Mouse (Mus musculus): ENCODE measurements around the gene Def8. TPM values are rescaled to one million over a fixed set of nuclear protein-coding genes. Genes with fewer than 3 reads are reported as not detected.

The Def8 gene
- total and polyA plus RNA-seq, 3 experiments = 48.1 to 63.4 (median 56.4) TPM

DNA sequence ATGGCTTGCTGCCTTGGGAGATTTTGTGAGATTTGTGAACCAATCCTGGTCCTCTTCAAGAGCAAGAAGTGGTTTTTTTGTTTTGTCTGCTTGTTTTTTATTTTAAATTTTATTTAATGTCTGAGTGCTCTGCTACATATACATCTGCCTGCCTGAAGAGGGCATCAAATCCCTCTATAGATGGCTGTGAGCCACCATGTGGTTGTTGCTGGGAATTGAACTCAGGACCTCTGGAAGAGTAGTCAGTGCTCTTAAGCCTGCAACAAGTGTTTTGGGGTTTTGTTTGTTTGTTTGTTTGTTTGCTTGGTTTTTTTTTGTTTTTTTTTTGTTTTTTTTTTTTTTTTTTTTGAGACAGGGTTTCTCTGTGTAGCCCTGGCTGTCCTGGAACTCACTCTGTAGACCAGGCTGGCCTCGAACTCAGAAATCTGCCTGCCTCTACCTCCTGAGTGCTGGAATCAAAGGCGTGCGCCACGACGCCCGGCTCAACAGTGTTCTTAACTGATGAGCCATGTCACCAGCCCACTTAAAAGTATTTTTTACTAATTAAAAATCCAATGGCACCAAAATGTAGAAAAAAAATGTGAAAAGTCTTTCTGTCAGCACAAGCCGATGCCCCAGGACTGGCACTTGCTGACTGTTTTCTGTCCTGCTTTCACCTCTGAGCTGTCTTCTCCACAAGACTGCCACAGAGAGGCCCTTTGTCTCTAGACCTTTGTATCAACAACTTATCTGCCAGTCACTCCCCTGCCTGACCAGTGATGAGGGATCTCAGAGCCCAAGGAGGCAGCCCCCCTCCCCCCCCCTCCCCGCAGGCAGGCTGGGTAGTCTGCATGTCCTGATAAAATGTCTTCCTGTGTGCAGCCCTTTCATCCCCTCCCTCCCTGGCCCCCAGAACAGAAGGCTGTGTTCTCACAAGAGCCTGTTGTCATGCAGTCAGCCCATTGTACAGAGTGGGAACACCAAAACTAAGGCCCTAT is 7.1 kb upstream of the Def8 start:
- Histone ChIP-seq H3K4me1 (ENCODE audit: control insufficient read depth, insufficient read depth, low read length) (no peaks in the 10 kb centered on the region; the same call in 1 of the 2 replicates), H3K36me3 (ENCODE audit: control insufficient read depth, insufficient read depth, low read length) (no peaks in the 10 kb centered on the region), H3K9ac (ENCODE audit: low read depth, low read length) (no peak overlapping the region), H3K27me3 (ENCODE audit: control insufficient read depth, insufficient read depth, low read length) (peaks cover 5% of the 10 kb centered on the region; the same call in 1 of the 2 replicates), H3K79me2 (replicated peaks; ENCODE audit: control insufficient read depth, insufficient read depth, low read length) (no peaks in the 10 kb centered on the region), H3K4me3 (no peak overlapping the region), H3K27ac (no peak overlapping the region)
- no peak for DNase-seq
- 50% methylated on average over 8 of the region's 8 CpGs for WGBS
- TF ChIP-seq POLR2A (IDR thresholded peaks at IDR 0.05; ENCODE audit: insufficient read depth, low read depth, low read length) (no peak), CTCF (IDR thresholded peaks at IDR 0.05) (peak; percentile 28; the same call in 1 of the 2 replicates)
- intact Hi-C loops (cut with DNase I) = no loop called here

DNA sequence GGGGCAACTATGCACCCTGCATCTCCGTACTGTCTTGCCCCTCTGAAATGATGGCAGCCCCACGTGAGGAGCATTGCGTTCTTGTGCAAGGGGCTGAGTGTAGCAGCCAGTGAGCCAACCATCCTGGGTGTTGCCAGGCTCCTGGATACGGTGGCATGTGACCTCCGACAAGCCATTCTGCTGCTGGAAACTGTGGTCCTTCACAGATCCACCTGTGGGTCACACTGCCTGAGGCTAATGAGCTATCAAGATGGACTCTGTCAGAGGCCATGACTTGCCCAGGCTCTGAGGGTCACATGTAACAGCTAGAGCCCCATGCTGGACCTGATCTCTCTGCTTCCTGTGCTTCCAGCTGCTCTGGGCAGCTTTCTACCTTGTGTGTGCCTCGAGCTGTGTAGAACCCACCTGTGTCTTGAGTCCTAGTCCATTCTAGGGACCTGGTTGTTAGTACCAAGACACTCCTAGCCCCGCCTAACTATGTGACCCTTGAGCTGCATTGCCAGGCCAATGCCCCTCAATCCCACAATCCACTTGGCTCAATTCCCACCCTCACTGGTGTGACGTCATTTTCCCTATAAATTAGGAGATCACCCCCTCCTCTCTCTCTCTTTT is 6.3 kb upstream of the Def8 start:
- Histone ChIP-seq H3K9ac (ENCODE audit: low read depth, low read length) (no peak overlapping the region), H3K27ac (no peak overlapping the region), H3K27me3 (ENCODE audit: control insufficient read depth, insufficient read depth, low read length) (peaks cover 2% of the 10 kb centered on the region; the same call in 1 of the 2 replicates), H3K4me1 (ENCODE audit: control insufficient read depth, insufficient read depth, low read length) (no peaks in the 10 kb centered on the region), H3K36me3 (ENCODE audit: control insufficient read depth, insufficient read depth, low read length) (no peaks in the 10 kb centered on the region), H3K4me3 (no peak overlapping the region), H3K79me2 (replicated peaks; ENCODE audit: control insufficient read depth, insufficient read depth, low read length) (no peaks in the 10 kb centered on the region)
- WGBS = 74% methylated on average over 8 of the region's 8 CpGs
- DNase-seq = no peak
- intact Hi-C loops (cut with DNase I) = no loop called here
- TF ChIP-seq POLR2A (IDR thresholded peaks at IDR 0.05; ENCODE audit: insufficient read depth, low read depth, low read length) (no peak), EP300 (IDR thresholded peaks at IDR 0.05; ENCODE audit: insufficient read depth, low read depth, low read length) (no peak), CTCF (IDR thresholded peaks at IDR 0.05) (no peak)

DNA sequence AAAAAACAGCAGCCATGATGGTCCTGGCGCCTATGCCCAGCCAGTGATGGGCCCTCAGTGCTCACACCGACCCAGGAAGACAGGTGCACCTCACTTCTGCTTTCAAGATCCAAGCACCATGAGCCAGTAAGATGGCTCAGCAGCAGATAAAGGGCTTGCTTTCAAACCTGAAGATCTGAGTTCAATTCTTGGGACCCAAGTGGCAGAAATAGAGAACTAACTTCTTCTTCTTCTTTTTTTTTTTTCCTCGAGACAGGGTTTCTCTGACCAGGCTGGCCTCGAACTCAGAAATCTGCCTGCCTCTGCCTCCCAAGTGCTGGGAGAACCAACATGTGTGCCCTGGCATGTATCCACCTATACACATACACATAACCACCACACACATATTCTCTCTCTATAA is 3.6 kb upstream of the Def8 start:
- H3K9ac ChIP-seq (ENCODE audit: low read depth, low read length) = no peak overlapping the region
- TF ChIP-seq POLR2A (IDR thresholded peaks at IDR 0.05; ENCODE audit: insufficient read depth, low read depth, low read length) (no peak), EP300 (IDR thresholded peaks at IDR 0.05; ENCODE audit: insufficient read depth, low read depth, low read length) (no peak), CTCF (IDR thresholded peaks at IDR 0.05) (no peak)
- H3K36me3 ChIP-seq (ENCODE audit: control insufficient read depth, insufficient read depth, low read length) = no peaks in the 10 kb centered on the region
- H3K4me3 ChIP-seq = no peak overlapping the region
- WGBS = 83% methylated on average over 4 of the region's 4 CpGs
- no peak for DNase-seq
- H3K27me3 ChIP-seq (ENCODE audit: control insufficient read depth, insufficient read depth, low read length) = peaks cover 2% of the 10 kb centered on the region; the same call in 1 of the 2 replicates
- intact Hi-C loops (cut with DNase I) = loop anchor here (5.0 kb wide), 1 partner anchor 102 kb away; the partner anchor contains the start of gene Fanca
- H3K79me2 ChIP-seq (replicated peaks; ENCODE audit: control insufficient read depth, insufficient read depth, low read length) = no peaks in the 10 kb centered on the region
- H3K27ac ChIP-seq = no peak overlapping the region
- H3K4me1 ChIP-seq (ENCODE audit: control insufficient read depth, insufficient read depth, low read length) = peaks cover 2% of the 10 kb centered on the region; the same call in 1 of the 2 replicates

DNA sequence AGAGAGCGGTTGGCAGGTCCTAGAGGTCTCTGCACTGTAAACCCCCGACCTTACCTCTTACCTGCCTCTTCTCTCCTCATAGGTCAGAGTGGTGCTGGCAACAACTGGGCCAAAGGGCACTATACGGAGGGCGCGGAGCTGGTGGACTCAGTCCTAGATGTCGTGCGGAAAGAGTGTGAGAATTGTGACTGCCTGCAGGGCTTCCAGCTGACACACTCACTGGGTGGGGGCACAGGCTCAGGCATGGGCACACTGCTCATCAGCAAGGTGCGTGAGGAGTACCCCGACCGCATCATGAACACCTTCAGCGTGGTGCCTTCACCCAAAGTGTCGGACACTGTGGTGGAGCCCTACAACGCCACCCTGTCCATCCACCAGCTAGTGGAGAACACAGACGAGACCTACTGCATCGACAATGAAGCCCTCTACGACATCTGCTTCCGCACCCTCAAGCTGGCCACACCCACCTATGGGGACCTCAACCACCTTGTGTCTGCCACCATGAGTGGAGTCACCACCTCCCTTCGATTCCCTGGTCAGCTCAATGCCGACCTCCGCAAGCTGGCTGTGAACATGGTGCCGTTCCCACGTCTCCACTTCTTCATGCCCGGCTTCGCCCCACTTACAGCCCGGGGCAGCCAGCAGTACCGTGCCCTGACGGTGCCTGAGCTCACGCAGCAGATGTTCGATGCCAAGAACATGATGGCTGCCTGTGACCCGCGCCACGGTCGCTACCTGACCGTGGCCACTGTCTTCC is 2.6 kb upstream of the Def8 start:
- no peaks in the 10 kb centered on the region for H3K36me3 ChIP-seq (ENCODE audit: control insufficient read depth, insufficient read depth, low read length)
- TF ChIP-seq EP300 (IDR thresholded peaks at IDR 0.05; ENCODE audit: insufficient read depth, low read depth, low read length) (no peak), CTCF (IDR thresholded peaks at IDR 0.05) (no peak), POLR2A (IDR thresholded peaks at IDR 0.05; ENCODE audit: insufficient read depth, low read depth, low read length) (no peak)
- H3K79me2 ChIP-seq (replicated peaks; ENCODE audit: control insufficient read depth, insufficient read depth, low read length) = no peaks in the 10 kb centered on the region
- intact Hi-C loops (cut with DNase I) = loop anchor here (5.0 kb wide), 1 partner anchor 103 kb away; the partner anchor contains the start of gene Fanca
- 91% methylated on average over 34 of the region's 34 CpGs for WGBS
- no peak overlapping the region for H3K4me3 ChIP-seq
- peaks cover 2% of the 10 kb centered on the region; the same call in 1 of the 2 replicates for H3K27me3 ChIP-seq (ENCODE audit: control insufficient read depth, insufficient read depth, low read length)
- peaks cover 2% of the 10 kb centered on the region; the same call in 1 of the 2 replicates for H3K4me1 ChIP-seq (ENCODE audit: control insufficient read depth, insufficient read depth, low read length)
- no peak for DNase-seq
- no peak overlapping the region for H3K9ac ChIP-seq (ENCODE audit: low read depth, low read length)
- no peak overlapping the region for H3K27ac ChIP-seq

DNA sequence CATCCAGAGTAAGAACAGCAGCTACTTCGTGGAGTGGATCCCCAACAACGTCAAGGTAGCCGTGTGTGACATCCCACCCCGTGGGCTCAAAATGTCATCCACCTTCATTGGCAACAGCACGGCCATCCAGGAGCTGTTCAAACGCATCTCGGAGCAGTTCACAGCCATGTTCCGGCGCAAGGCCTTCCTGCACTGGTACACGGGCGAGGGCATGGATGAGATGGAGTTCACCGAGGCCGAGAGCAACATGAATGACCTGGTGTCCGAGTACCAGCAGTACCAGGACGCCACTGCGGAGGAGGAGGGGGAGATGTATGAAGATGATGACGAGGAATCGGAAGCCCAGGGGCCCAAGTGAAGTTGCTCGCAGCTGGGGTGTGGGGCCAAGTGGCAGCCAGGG is 2.0 kb upstream of the Def8 start:
- TF ChIP-seq POLR2A (IDR thresholded peaks at IDR 0.05; ENCODE audit: insufficient read depth, low read depth, low read length) (no peak), CTCF (IDR thresholded peaks at IDR 0.05) (no peak), EP300 (IDR thresholded peaks at IDR 0.05; ENCODE audit: insufficient read depth, low read depth, low read length) (no peak)
- Histone ChIP-seq H3K4me3 (no peak overlapping the region), H3K27me3 (ENCODE audit: control insufficient read depth, insufficient read depth, low read length) (peaks cover 2% of the 10 kb centered on the region; the same call in 1 of the 2 replicates), H3K36me3 (ENCODE audit: control insufficient read depth, insufficient read depth, low read length) (no peaks in the 10 kb centered on the region), H3K9ac (ENCODE audit: low read depth, low read length) (no peak overlapping the region), H3K4me1 (ENCODE audit: control insufficient read depth, insufficient read depth, low read length) (peaks cover 2% of the 10 kb centered on the region; the same call in 1 of the 2 replicates), H3K27ac (no peak overlapping the region), H3K79me2 (replicated peaks; ENCODE audit: control insufficient read depth, insufficient read depth, low read length) (no peaks in the 10 kb centered on the region)
- DNase-seq = no peak
- intact Hi-C loops (cut with DNase I) = loop anchor here (5.0 kb wide), 1 partner anchor 104 kb away; the partner anchor contains the start of gene Fanca
- whole genome bisulfite sequencing = 81% methylated on average over 19 of the region's 19 CpGs

Data from heart, adult 2 months (tissue).